Mouse (Mus musculus): ENCODE results near the gene Fn1. TPM values are rescaled to one million over a fixed set of nuclear protein-coding genes. Genes with fewer than 3 reads are reported as not detected.
A peak's percentile ranks its signal among the peaks of the same experiment; 100 is the strongest.

The Fn1 gene
- polyA plus RNA-seq, 2 experiments, result 78.8 to 99.5 TPM

DNA sequence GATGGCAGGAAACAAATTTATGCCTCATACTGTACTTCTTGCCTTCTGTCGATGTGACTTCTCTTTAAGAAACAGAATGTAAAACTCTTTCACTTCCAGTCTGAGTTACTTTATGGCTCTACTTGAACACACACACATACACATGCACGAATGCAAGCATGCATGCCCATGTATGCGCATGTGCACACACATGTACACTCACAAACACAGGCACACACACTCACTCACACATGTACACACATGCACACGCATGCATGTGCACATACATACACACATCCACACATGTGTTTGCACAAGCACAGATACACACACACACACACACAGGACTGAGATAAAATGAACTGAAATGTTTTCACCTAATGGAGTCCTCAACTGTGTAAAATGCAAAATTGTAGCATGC is 16.3 kb downstream of the Fn1 start:
- H3K9ac ChIP-seq (replicated peaks), result no peak overlapping the region
- no peak overlapping the region for H3K27ac ChIP-seq
- H3K27me3 ChIP-seq (ENCODE audit: control insufficient read depth, insufficient read depth, low read length), result no peaks in the 10 kb centered on the region
- H3K4me3 ChIP-seq (ENCODE audit: insufficient read depth in 1 of 2, low read depth in 2 of 2, low read length in 2 of 2), result no peak overlapping the region
- 75% methylated on average over 4 of the region's 4 CpGs for WGBS (ENCODE audit: insufficient replicate concordance)
- peaks cover 0 to 2% of the 10 kb centered on the region in 2 experiments; a peak in 1 of 4 replicates for H3K4me1 ChIP-seq (replicated peaks; ENCODE audit: control insufficient read depth in 2 of 2, insufficient read depth in 2 of 2, low read length in 1 of 2)
- H3K36me3 ChIP-seq (replicated peaks; ENCODE audit: control insufficient read depth, insufficient read depth, low read depth), result no peaks in the 10 kb centered on the region; the same call in none of the 2 replicates
- H3K4me2 ChIP-seq (ENCODE audit: low read depth), result no peak overlapping the region
- no peaks in the 10 kb centered on the region for H3K9me3 ChIP-seq (ENCODE audit: control insufficient read depth, low read length)
- no peak for ATAC-seq (ENCODE audit: insufficient read depth)
- no peak for TF ChIP-seq EP300 (IDR thresholded peaks at IDR 0.05; ENCODE audit: low read depth)
- TF ChIP-seq CTCF (IDR thresholded peaks at IDR 0.05; ENCODE audit: low read depth), result no peak
- no peak for DNase-seq (ENCODE audit: low read depth in 3 of 3, low spot score in 3 of 3)

GRCm38 (mm10) chr1:71636116-71636515 is 16.9 kb downstream of the Fn1 start:
- Histone ChIP-seq H3K9ac (replicated peaks) (no peak overlapping the region), H3K4me1 (replicated peaks; ENCODE audit: control insufficient read depth in 2 of 2, insufficient read depth in 2 of 2, low read length in 1 of 2) (peaks cover 0 to 2% of the 10 kb centered on the region in 2 experiments; a peak in 1 of 4 replicates), H3K4me3 (ENCODE audit: insufficient read depth in 1 of 2, low read depth in 2 of 2, low read length in 2 of 2) (no peak overlapping the region), H3K4me2 (ENCODE audit: low read depth) (no peak overlapping the region), H3K27ac (no peak overlapping the region), H3K9me3 (ENCODE audit: control insufficient read depth, low read length) (no peaks in the 10 kb centered on the region), H3K27me3 (ENCODE audit: control insufficient read depth, insufficient read depth, low read length) (no peaks in the 10 kb centered on the region), H3K36me3 (replicated peaks; ENCODE audit: control insufficient read depth, insufficient read depth, low read depth) (no peaks in the 10 kb centered on the region; the same call in none of the 2 replicates)
- WGBS (ENCODE audit: insufficient replicate concordance), result 53% methylated on average over 5 of the region's 5 CpGs
- ATAC-seq (ENCODE audit: insufficient read depth) (no peak), DNase-seq (ENCODE audit: low read depth in 3 of 3, low spot score in 3 of 3) (no peak)
- TF ChIP-seq EP300 (IDR thresholded peaks at IDR 0.05; ENCODE audit: low read depth) (no peak), CTCF (IDR thresholded peaks at IDR 0.05; ENCODE audit: low read depth) (no peak)

GRCm38 (mm10) chr1:71635101-71636014 is 17.6 kb downstream of the Fn1 start:
- Histone ChIP-seq H3K36me3 (replicated peaks; ENCODE audit: control insufficient read depth, insufficient read depth, low read depth) (no peaks in the 10 kb centered on the region; the same call in none of the 2 replicates), H3K9ac (replicated peaks) (no peak overlapping the region), H3K4me3 (ENCODE audit: insufficient read depth in 1 of 2, low read depth in 2 of 2, low read length in 2 of 2) (no peak overlapping the region), H3K27ac (no peak overlapping the region), H3K27me3 (ENCODE audit: control insufficient read depth, insufficient read depth, low read length) (no peaks in the 10 kb centered on the region), H3K4me1 (replicated peaks; ENCODE audit: control insufficient read depth in 2 of 2, insufficient read depth in 2 of 2, low read length in 1 of 2) (peaks cover 0 to 2% of the 10 kb centered on the region in 2 experiments; a peak in 1 of 4 replicates), H3K4me2 (ENCODE audit: low read depth) (no peak overlapping the region), H3K9me3 (ENCODE audit: control insufficient read depth, low read length) (no peaks in the 10 kb centered on the region)
- ATAC-seq (ENCODE audit: insufficient read depth), result no peak
- no peak for TF ChIP-seq CTCF (IDR thresholded peaks at IDR 0.05; ENCODE audit: low read depth)
- no peak for TF ChIP-seq EP300 (IDR thresholded peaks at IDR 0.05; ENCODE audit: low read depth)
- DNase-seq (ENCODE audit: low read depth in 3 of 3, low spot score in 3 of 3), result no peak
- WGBS (ENCODE audit: insufficient replicate concordance), result 66% methylated on average over 10 of the region's 10 CpGs

DNA sequence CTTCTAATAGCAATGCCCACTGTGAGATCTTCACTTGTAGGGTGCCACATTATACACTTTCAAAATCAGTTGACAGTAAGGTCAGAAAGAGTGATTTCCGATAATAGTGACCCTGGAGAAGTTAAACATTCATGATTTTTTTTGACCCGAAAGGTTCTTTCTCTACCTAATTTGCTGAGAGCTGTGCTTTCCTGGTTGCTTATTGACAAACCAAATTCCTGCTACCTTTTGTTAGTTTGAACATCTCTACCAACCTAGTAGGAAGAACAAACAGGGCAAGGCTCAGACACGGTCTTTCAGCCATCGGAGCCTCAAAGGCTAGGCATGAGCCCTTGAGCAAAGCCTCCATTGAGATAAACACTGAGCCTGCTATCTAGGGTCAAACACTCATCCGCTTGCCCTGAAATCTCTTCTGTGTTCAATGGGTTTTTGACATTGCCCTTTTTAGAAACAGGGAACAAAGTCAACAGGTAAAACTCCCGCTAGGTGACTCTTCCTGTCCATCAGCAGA is 18.5 kb downstream of the Fn1 start:
- peaks cover 0 to 2% of the 10 kb centered on the region in 2 experiments; a peak in 1 of 4 replicates for H3K4me1 ChIP-seq (replicated peaks; ENCODE audit: control insufficient read depth in 2 of 2, insufficient read depth in 2 of 2, low read length in 1 of 2)
- no peaks in the 10 kb centered on the region; the same call in none of the 2 replicates for H3K36me3 ChIP-seq (replicated peaks; ENCODE audit: control insufficient read depth, insufficient read depth, low read depth)
- WGBS (ENCODE audit: insufficient replicate concordance), result 59% methylated on average over 6 of the region's 6 CpGs
- DNase-seq (ENCODE audit: low read depth in 3 of 3, low spot score in 3 of 3), result peak in 2 of 3 experiments; percentile 17 to 36
- TF ChIP-seq CTCF (IDR thresholded peaks at IDR 0.05; ENCODE audit: low read depth), result no peak
- TF ChIP-seq EP300 (IDR thresholded peaks at IDR 0.05; ENCODE audit: low read depth), result no peak
- peak; percentile 67 for ATAC-seq (ENCODE audit: insufficient read depth)
- H3K4me3 ChIP-seq (ENCODE audit: insufficient read depth in 1 of 2, low read depth in 2 of 2, low read length in 2 of 2), result no peak overlapping the region
- H3K27ac ChIP-seq, result no peak overlapping the region
- no peaks in the 10 kb centered on the region for H3K9me3 ChIP-seq (ENCODE audit: control insufficient read depth, low read length)
- H3K4me2 ChIP-seq (ENCODE audit: low read depth), result no peak overlapping the region
- no peaks in the 10 kb centered on the region for H3K27me3 ChIP-seq (ENCODE audit: control insufficient read depth, insufficient read depth, low read length)
- H3K9ac ChIP-seq (replicated peaks), result no peak overlapping the region

DNA sequence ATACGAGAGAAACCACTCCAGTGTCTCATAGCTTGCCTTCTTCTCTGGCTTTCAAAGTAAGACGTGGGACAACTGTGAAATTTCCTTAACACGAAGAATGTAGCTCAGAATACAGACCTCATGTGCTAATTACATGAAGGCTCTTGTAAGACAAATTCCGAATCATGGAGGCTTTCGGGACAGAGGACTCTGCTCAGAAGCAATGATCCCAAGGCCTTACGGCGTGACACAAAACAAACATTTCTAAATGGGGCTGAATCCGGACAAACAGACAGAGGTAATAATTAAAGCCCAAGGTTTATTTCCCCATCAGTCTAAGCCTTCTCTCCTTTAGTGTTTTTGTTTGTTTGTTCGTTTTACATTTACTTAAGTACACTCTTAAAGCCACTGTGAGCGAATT is 20.6 kb downstream of the Fn1 start:
- no peaks in the 10 kb centered on the region for H3K9me3 ChIP-seq (ENCODE audit: control insufficient read depth, low read length)
- no peak overlapping the region for H3K9ac ChIP-seq (replicated peaks)
- ATAC-seq (ENCODE audit: insufficient read depth) (no peak), DNase-seq (ENCODE audit: low read depth in 3 of 3, low spot score in 3 of 3) (no peak)
- 74% methylated on average over 10 of the region's 10 CpGs for WGBS (ENCODE audit: insufficient replicate concordance)
- no peak overlapping the region for H3K27ac ChIP-seq
- H3K27me3 ChIP-seq (ENCODE audit: control insufficient read depth, insufficient read depth, low read length), result no peaks in the 10 kb centered on the region
- peaks cover 0 to 2% of the 10 kb centered on the region in 2 experiments; a peak in 1 of 4 replicates for H3K4me1 ChIP-seq (replicated peaks; ENCODE audit: control insufficient read depth in 2 of 2, insufficient read depth in 2 of 2, low read length in 1 of 2)
- H3K4me3 ChIP-seq (ENCODE audit: insufficient read depth in 1 of 2, low read depth in 2 of 2, low read length in 2 of 2), result no peak overlapping the region
- no peak for TF ChIP-seq CTCF (IDR thresholded peaks at IDR 0.05; ENCODE audit: low read depth)
- H3K4me2 ChIP-seq (ENCODE audit: low read depth), result no peak overlapping the region
- H3K36me3 ChIP-seq (replicated peaks; ENCODE audit: control insufficient read depth, insufficient read depth, low read depth), result no peaks in the 10 kb centered on the region; the same call in none of the 2 replicates
